Mouse (Mus musculus) liver, postnatal 0 days (tissue): ENCODE measurements around the gene Adrm1.

Source experiments
- CTCF ChIP-seq: sonication (generic); IDR thresholded peaks from 2 replicates; pipeline ENCODE4 v1.5.1; 2016; ENCODE audit warnings: antibody characterized with exemption, low read depth
- EP300 ChIP-seq: IDR thresholded peaks from 2 replicates; pipeline ENCODE4 v1.6.1; 2016; ENCODE audit warnings: antibody characterized with exemption, low read depth, mild to moderate bottlenecking

GRCm38 (mm10) chr2:180216921-180217320 is 45.6 kb downstream of the Adrm1 start:
- no peak for TF ChIP-seq CTCF
- TF ChIP-seq EP300, result no peak
